Mouse (Mus musculus): Measurements from ENCODE around the gene Ptprb. TPM values are rescaled to one million over a fixed set of nuclear protein-coding genes. Genes with fewer than 3 reads are reported as not detected.

The Ptprb gene
- polyA plus RNA-seq, 1 experiment: 1.8 TPM

DNA sequence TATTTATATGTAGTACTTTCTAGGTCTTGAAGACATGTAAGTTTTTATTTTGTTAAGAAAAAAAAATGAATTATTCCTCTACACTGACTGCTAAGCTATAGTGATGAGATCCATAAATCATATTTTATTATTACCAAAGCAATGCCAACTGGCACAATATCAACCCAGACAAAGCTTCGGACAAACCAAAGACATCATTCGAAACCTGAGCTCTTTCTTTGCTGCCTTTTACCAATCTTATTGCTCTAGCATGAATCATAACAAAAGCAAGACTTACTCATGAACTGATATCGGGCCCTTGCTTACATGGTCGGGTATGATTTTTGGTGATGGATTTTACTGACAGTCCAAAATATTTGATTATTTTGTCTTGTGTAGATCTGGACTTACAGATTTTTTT, 29.0 kb downstream of the Ptprb start:
- H3K27me3 ChIP-seq (ENCODE audit: control insufficient read depth, insufficient read depth, low read length): peaks cover 5% of the 10 kb centered on the region; the same call in 1 of the 2 replicates
- no peak overlapping the region for H3K4me3 ChIP-seq (ENCODE audit: control insufficient read depth, insufficient read depth, low read length)
- no peak for DNase-seq
- 96% methylated on average over 4 of the region's 4 CpGs for WGBS
- TF ChIP-seq POLR2A (IDR thresholded peaks at IDR 0.05; ENCODE audit: control insufficient read depth, extremely low read depth, insufficient read depth, low read length, poor library complexity) (no peak), CTCF (IDR thresholded peaks at IDR 0.05; ENCODE audit: borderline replicate concordance, control insufficient read depth, extremely low read depth, insufficient read depth, low read length, poor library complexity) (no peak)
- no peak overlapping the region for H3K27ac ChIP-seq (ENCODE audit: control insufficient read depth, insufficient read depth, low read length)
- H3K4me1 ChIP-seq (replicated peaks; ENCODE audit: control insufficient read depth, insufficient read depth, low read length): peaks cover 2% of the 10 kb centered on the region; the same call in 1 of the 2 replicates
- no peaks in the 10 kb centered on the region for H3K36me3 ChIP-seq (ENCODE audit: control insufficient read depth, insufficient read depth, low read length)

- WGBS: 91% methylated on average over 2 of the region's 2 CpGs
- no peak for DNase-seq
- Histone ChIP-seq H3K36me3 (ENCODE audit: control insufficient read depth, insufficient read depth, low read length) (no peaks in the 10 kb centered on the region), H3K4me1 (replicated peaks; ENCODE audit: control insufficient read depth, insufficient read depth, low read length) (no peaks in the 10 kb centered on the region), H3K4me3 (ENCODE audit: control insufficient read depth, insufficient read depth, low read length) (no peak overlapping the region), H3K27me3 (ENCODE audit: control insufficient read depth, insufficient read depth, low read length) (no peaks in the 10 kb centered on the region), H3K27ac (ENCODE audit: control insufficient read depth, insufficient read depth, low read length) (no peak overlapping the region)
- TF ChIP-seq POLR2A (IDR thresholded peaks at IDR 0.05; ENCODE audit: control insufficient read depth, extremely low read depth, insufficient read depth, low read length, poor library complexity) (no peak), CTCF (IDR thresholded peaks at IDR 0.05; ENCODE audit: borderline replicate concordance, control insufficient read depth, extremely low read depth, insufficient read depth, low read length, poor library complexity) (no peak)
Measured at GRCm38 (mm10) chr10:116309460-116309859, 34.1 kb downstream of the Ptprb start.

GRCm38 (mm10) chr10:116310516-116311210, 35.3 kb downstream of the Ptprb start:
- no peaks in the 10 kb centered on the region for H3K4me1 ChIP-seq (replicated peaks; ENCODE audit: control insufficient read depth, insufficient read depth, low read length)
- DNase-seq: no peak
- no peak overlapping the region for H3K4me3 ChIP-seq (ENCODE audit: control insufficient read depth, insufficient read depth, low read length)
- H3K36me3 ChIP-seq (ENCODE audit: control insufficient read depth, insufficient read depth, low read length): no peaks in the 10 kb centered on the region
- no peaks in the 10 kb centered on the region for H3K27me3 ChIP-seq (ENCODE audit: control insufficient read depth, insufficient read depth, low read length)
- TF ChIP-seq POLR2A (IDR thresholded peaks at IDR 0.05; ENCODE audit: control insufficient read depth, extremely low read depth, insufficient read depth, low read length, poor library complexity) (no peak), CTCF (IDR thresholded peaks at IDR 0.05; ENCODE audit: borderline replicate concordance, control insufficient read depth, extremely low read depth, insufficient read depth, low read length, poor library complexity) (no peak)
- no peak overlapping the region for H3K27ac ChIP-seq (ENCODE audit: control insufficient read depth, insufficient read depth, low read length)
- WGBS: 85% methylated on average over 11 of the region's 11 CpGs

DNA sequence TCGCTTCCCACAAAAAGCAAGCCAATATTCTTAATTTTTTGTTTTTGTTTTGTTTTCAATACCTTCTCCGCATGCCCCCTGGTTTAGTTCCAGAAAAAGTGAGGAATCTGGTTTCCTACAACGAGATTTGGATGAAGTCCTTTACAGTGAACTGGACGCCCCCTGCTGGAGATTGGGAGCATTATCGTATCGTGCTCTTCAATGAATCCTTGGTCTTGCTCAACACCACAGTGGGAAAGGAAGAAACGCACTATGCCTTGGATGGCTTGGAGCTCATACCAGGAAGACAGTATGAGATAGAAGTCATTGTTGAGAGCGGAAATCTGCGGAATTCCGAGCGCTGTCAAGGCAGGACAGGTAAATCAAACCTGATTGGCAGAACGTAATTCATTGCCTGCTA, 43.9 kb downstream of the Ptprb start:
- 31% methylated on average over 12 of the region's 12 CpGs for WGBS
- no peak overlapping the region for H3K4me3 ChIP-seq (ENCODE audit: control insufficient read depth, insufficient read depth, low read length)

GRCm38 (mm10) chr10:116329086-116329485, 53.8 kb downstream of the Ptprb start:
- no peaks in the 10 kb centered on the region for H3K36me3 ChIP-seq (ENCODE audit: control insufficient read depth, insufficient read depth, low read length)
- H3K4me3 ChIP-seq (ENCODE audit: control insufficient read depth, insufficient read depth, low read length): no peak overlapping the region
- no peaks in the 10 kb centered on the region for H3K4me1 ChIP-seq (replicated peaks; ENCODE audit: control insufficient read depth, insufficient read depth, low read length)
- 91% methylated on average over 5 of the region's 5 CpGs for WGBS
- no peak for DNase-seq
- no peak overlapping the region for H3K27ac ChIP-seq (ENCODE audit: control insufficient read depth, insufficient read depth, low read length)
- TF ChIP-seq POLR2A (IDR thresholded peaks at IDR 0.05; ENCODE audit: control insufficient read depth, extremely low read depth, insufficient read depth, low read length, poor library complexity): no peak
- TF ChIP-seq CTCF (IDR thresholded peaks at IDR 0.05; ENCODE audit: borderline replicate concordance, control insufficient read depth, extremely low read depth, insufficient read depth, low read length, poor library complexity): no peak
- H3K27me3 ChIP-seq (ENCODE audit: control insufficient read depth, insufficient read depth, low read length): no peaks in the 10 kb centered on the region; the same call in 1 of the 2 replicates

More for the DNA sequence above, 43.9 kb downstream of the Ptprb start:
- H3K36me3 ChIP-seq (ENCODE audit: control insufficient read depth, insufficient read depth, low read length): no peaks in the 10 kb centered on the region
- H3K27ac ChIP-seq (ENCODE audit: control insufficient read depth, insufficient read depth, low read length): no peak overlapping the region
- TF ChIP-seq CTCF (IDR thresholded peaks at IDR 0.05; ENCODE audit: borderline replicate concordance, control insufficient read depth, extremely low read depth, insufficient read depth, low read length, poor library complexity) (no peak), POLR2A (IDR thresholded peaks at IDR 0.05; ENCODE audit: control insufficient read depth, extremely low read depth, insufficient read depth, low read length, poor library complexity) (no peak)
- no peaks in the 10 kb centered on the region for H3K4me1 ChIP-seq (replicated peaks; ENCODE audit: control insufficient read depth, insufficient read depth, low read length)
- no peaks in the 10 kb centered on the region for H3K27me3 ChIP-seq (ENCODE audit: control insufficient read depth, insufficient read depth, low read length)
- DNase-seq: peak; percentile 48

DNA sequence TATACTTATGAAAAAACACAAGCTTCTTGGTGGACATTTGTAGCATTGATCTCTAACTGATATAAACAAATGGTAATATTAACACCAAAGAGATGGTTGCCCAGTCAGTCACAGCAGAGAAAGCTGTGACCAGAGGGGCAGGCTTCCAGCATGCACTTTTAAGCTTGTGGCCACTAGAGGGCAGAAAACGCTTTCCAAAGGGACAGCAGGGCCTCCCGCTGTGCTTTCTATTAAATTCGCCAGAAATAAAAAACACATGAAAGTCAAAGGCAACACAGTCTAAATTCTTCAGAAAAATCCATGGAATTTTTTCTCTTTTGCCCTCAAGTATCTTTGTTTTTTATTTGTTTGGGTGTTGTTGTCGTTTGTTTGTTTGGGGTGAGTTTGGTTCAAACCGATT, 55.1 kb downstream of the Ptprb start:
- Histone ChIP-seq H3K27ac (ENCODE audit: control insufficient read depth, insufficient read depth, low read length) (no peak overlapping the region), H3K4me1 (replicated peaks; ENCODE audit: control insufficient read depth, insufficient read depth, low read length) (no peaks in the 10 kb centered on the region), H3K4me3 (ENCODE audit: control insufficient read depth, insufficient read depth, low read length) (no peak overlapping the region), H3K27me3 (ENCODE audit: control insufficient read depth, insufficient read depth, low read length) (no peaks in the 10 kb centered on the region; the same call in 1 of the 2 replicates), H3K36me3 (ENCODE audit: control insufficient read depth, insufficient read depth, low read length) (no peaks in the 10 kb centered on the region)
- 33% methylated on average over 5 of the region's 5 CpGs for WGBS
- DNase-seq: peak; percentile 61
- TF ChIP-seq CTCF (IDR thresholded peaks at IDR 0.05; ENCODE audit: borderline replicate concordance, control insufficient read depth, extremely low read depth, insufficient read depth, low read length, poor library complexity): peak; percentile 59; the same call in 1 of the 2 replicates
- no peak for TF ChIP-seq POLR2A (IDR thresholded peaks at IDR 0.05; ENCODE audit: control insufficient read depth, extremely low read depth, insufficient read depth, low read length, poor library complexity)

All from thymus, adult 2 months (tissue).